Mouse (Mus musculus) ES-Bruce4 (cell line): ENCODE data around the gene Siva1.

Experiments used
- CTCF ChIP-seq: IDR thresholded peaks from one replicate; pipeline ENCODE4 v1.8.1; 2011; ENCODE audit warnings: low read depth, low read length
- EP300 ChIP-seq: IDR thresholded peaks from 2 replicates; pipeline ENCODE4 v1.6.1; 2011; ENCODE audit warnings: low read depth, low read length; ENCODE audit not compliant: insufficient read depth
- POLR2A ChIP-seq: IDR thresholded peaks from one replicate; pipeline ENCODE4 v1.8.1; 2011; ENCODE audit warnings: low read length; ENCODE audit not compliant: insufficient read depth

- no peak for TF ChIP-seq EP300
- no peak for TF ChIP-seq CTCF
- no peak for TF ChIP-seq POLR2A
These were observed 33.6 kb downstream of the Siva1 start for GRCm38 (mm10) chr12:112677943-112678554.
